Mouse (Mus musculus): Measurements from ENCODE around the gene Xpr1. TPM values are rescaled to one million over a fixed set of nuclear protein-coding genes. Genes with fewer than 3 reads are reported as not detected.

Gene Xpr1
- polyA plus RNA-seq, 1 experiment from 2014 or later, result 6.7 TPM

DNA sequence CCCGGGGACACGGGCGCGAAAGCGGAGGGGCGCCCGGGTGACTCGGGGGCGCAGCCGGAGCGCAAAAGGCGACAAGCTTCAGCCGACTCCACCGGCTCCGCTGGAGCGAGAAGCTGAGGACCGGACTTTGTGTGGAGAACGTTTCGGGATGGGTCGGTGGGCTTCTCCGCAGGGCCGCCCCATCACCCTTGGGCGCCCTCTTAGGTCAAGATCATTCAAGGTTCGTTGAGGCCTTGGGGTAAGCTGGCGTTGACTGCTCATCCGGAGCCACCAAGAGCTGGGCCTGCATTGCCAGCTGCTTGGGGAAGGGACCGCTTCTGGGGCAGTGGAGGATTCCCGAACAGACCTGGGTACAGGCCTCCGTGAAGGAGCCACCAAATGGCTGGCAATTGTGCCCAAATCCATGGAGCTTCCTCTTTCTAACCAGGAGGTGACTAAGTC lies 172.4 kb downstream of the Xpr1 start:
- Histone ChIP-seq H3K4me3 (peak overlapping the region; percentile 53), H3K4me2 (peak overlapping the region; percentile 73), H3K9me3 (replicated peaks) (no peaks in the 10 kb centered on the region), H3K9ac (peak overlapping the region; percentile 45; the same call in 1 of the 2 replicates), H3K4me1 (peaks cover 11% of the 10 kb centered on the region; the same call in 1 of the 2 replicates), H3K27me3 (replicated peaks) (peaks cover 94% of the 10 kb centered on the region), H3K36me3 (no peaks in the 10 kb centered on the region), H3K27ac (no peak overlapping the region)
- WGBS (ENCODE audit: insufficient replicate concordance), result 6% methylated on average over 29 of the region's 29 CpGs
- ATAC-seq, result no peak

DNA sequence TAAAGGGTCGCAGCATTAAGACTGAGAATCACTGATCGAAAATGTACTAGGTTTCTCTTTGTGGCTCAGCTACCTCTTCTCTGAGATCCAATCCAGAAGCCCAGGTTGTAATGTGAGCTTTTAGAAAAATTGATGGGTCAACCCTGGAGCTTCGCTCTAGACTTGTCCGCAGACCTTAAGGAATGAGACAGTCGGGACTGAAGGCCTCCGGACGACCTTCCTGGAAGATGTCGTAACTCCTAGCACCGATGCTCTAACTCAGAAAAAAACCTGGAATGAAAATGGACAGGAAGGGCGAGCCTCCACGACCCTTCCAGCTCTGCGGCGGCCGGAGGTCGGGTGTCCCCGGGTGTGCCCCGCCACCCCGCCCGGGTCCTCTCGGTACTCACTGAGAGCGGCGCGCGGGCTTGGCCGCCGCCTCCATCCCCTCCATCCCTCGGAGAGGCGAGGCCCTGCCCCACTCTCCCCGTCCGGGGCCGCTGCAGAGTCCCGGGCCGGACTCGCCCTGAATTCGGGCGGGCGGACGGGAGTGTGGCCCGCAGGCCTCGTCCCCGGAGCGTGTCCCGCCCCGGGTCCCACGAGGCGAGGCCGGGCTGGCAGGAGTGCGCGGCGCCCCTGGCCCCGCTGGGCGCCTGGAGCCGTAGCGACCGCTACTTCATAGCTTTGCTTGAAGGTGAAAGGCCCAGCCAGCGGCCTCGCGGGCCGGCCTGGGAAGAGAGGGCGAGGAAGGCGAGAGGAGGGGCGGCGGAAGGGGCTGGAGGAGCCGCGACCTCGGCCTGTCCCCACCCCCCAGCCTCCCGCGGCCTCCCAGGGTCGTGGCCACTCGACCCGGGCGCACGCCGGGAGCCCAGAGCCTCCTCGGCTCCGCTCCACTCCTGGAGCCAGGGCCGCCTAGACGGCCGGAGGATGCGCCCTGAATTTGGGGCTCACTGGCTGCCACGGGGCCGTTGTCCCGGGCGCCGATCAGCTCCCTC lies 173.1 kb downstream of the Xpr1 start, which contains the start of gene BC034090:
BC034090 (minus strand) TSS at position 648 of the 974 bp plus-strand sequence.
- WGBS (ENCODE audit: insufficient replicate concordance), result 2% methylated on average over 83 of the region's 85 CpGs
- peak within 1 kb of the TSS; percentile 53 for H3K4me3 ChIP-seq
- H3K4me2 ChIP-seq, result peak within 1 kb of the TSS; percentile 73
- H3K36me3 ChIP-seq, result no peaks in the 10 kb centered on the region
- peaks cover 11% of the 10 kb centered on the region; the same call in 1 of the 2 replicates for H3K4me1 ChIP-seq
- H3K9ac ChIP-seq, result peak within 1 kb of the TSS; percentile 45
- ATAC-seq, result peak; percentile 58
- H3K27me3 ChIP-seq (replicated peaks), result peaks cover 87% of the 10 kb centered on the region
- no peaks in the 10 kb centered on the region for H3K9me3 ChIP-seq (replicated peaks)
- H3K27ac ChIP-seq, result no peak within 1 kb of the TSS

- ATAC-seq, result no peak
- peaks cover 11% of the 10 kb centered on the region; the same call in 1 of the 2 replicates for H3K4me1 ChIP-seq
- no peak overlapping the region for H3K4me2 ChIP-seq
- no peak overlapping the region for H3K4me3 ChIP-seq
- 46% methylated on average over 1 of the region's 1 CpGs for WGBS (ENCODE audit: insufficient replicate concordance)
- H3K27me3 ChIP-seq (replicated peaks), result peaks cover 76% of the 10 kb centered on the region
- no peaks in the 10 kb centered on the region for H3K9me3 ChIP-seq (replicated peaks)
- H3K9ac ChIP-seq, result no peak overlapping the region
- H3K36me3 ChIP-seq, result no peaks in the 10 kb centered on the region
- no peak overlapping the region for H3K27ac ChIP-seq
These were observed 174.8 kb downstream of the Xpr1 start for GRCm38 (mm10) chr1:155242488-155242745.

GRCm38 (mm10) chr1:155241701-155242487 lies 175.3 kb downstream of the Xpr1 start:
- no peak overlapping the region for H3K4me2 ChIP-seq
- H3K27me3 ChIP-seq (replicated peaks), result peaks cover 74% of the 10 kb centered on the region
- WGBS (ENCODE audit: insufficient replicate concordance), result 67% methylated on average over 12 of the region's 12 CpGs

GRCm38 (mm10) chr1:155239962-155240717 lies 177.1 kb downstream of the Xpr1 start:
- whole genome bisulfite sequencing (ENCODE audit: insufficient replicate concordance), result 62% methylated on average over 6 of the region's 6 CpGs
- Histone ChIP-seq H3K4me1 (peaks cover 14% of the 10 kb centered on the region; the same call in 1 of the 2 replicates), H3K36me3 (no peaks in the 10 kb centered on the region), H3K9me3 (replicated peaks) (no peaks in the 10 kb centered on the region), H3K27me3 (replicated peaks) (peaks cover 63% of the 10 kb centered on the region), H3K27ac (no peak overlapping the region), H3K4me3 (no peak overlapping the region), H3K9ac (no peak overlapping the region), H3K4me2 (no peak overlapping the region)
- no peak for ATAC-seq

More at GRCm38 (mm10) chr1:155241701-155242487, 175.3 kb downstream of the Xpr1 start:
- no peak for ATAC-seq
- Histone ChIP-seq H3K36me3 (no peaks in the 10 kb centered on the region), H3K9me3 (replicated peaks) (no peaks in the 10 kb centered on the region), H3K9ac (no peak overlapping the region), H3K27ac (no peak overlapping the region), H3K4me3 (no peak overlapping the region), H3K4me1 (peaks cover 11% of the 10 kb centered on the region; the same call in 1 of the 2 replicates)

DNA sequence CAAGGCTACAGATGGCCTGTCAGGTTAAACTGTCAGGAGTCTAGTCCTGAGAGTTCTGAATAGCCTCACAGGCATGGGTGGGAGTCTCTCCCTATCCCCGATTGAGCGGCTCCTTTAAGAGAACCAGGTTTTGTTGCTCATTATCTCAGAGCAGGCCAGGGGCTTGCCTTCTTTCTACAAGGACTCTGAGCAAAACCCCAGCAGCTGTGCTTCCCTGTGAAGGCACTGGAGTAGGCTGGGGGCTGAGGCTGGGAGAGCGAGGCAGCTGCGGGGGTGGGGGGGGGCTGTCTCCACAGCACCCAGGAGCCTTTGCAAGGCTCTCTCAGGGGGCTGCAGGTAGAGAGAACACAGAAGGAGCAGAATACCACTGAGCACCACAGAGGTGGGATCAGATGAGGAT lies 178.0 kb downstream of the Xpr1 start:
- ATAC-seq, result no peak
- H3K9me3 ChIP-seq (replicated peaks), result no peaks in the 10 kb centered on the region
- H3K27ac ChIP-seq, result no peak overlapping the region
- WGBS (ENCODE audit: insufficient replicate concordance), result 77% methylated on average over 4 of the region's 4 CpGs
- no peak overlapping the region for H3K4me2 ChIP-seq
- peaks cover 8% of the 10 kb centered on the region; the same call in 1 of the 2 replicates for H3K4me1 ChIP-seq
- peaks cover 55% of the 10 kb centered on the region for H3K27me3 ChIP-seq (replicated peaks)
- no peak overlapping the region for H3K9ac ChIP-seq
- no peaks in the 10 kb centered on the region for H3K36me3 ChIP-seq
- no peak overlapping the region for H3K4me3 ChIP-seq

DNA sequence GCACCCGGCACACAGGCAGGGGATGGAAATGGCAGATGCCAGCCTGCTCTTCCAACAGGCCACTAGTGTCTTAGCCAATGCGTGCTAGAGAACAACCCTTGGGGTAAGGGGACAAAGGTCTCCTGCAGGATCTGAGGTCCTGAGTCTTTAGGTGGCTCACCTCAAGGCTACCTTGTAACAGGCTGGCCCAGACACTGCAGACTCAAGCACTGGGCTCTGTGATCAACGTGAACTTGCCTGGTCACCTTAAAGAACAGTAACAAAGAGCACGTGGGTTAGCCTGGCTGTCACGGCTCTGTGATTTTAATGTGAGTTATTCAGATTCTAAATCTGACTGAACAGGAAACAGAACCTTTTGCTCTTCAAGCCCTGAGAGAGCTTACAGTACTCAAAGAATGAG lies 179.1 kb downstream of the Xpr1 start:
- no peak for ATAC-seq
- Histone ChIP-seq H3K9me3 (replicated peaks) (no peaks in the 10 kb centered on the region), H3K27ac (no peak overlapping the region), H3K9ac (no peak overlapping the region), H3K4me3 (no peak overlapping the region), H3K4me1 (peaks cover 7% of the 10 kb centered on the region; the same call in 1 of the 2 replicates), H3K27me3 (replicated peaks) (peaks cover 46% of the 10 kb centered on the region), H3K36me3 (no peaks in the 10 kb centered on the region), H3K4me2 (no peak overlapping the region)
- WGBS (ENCODE audit: insufficient replicate concordance), result 76% methylated on average over 5 of the region's 5 CpGs

DNA sequence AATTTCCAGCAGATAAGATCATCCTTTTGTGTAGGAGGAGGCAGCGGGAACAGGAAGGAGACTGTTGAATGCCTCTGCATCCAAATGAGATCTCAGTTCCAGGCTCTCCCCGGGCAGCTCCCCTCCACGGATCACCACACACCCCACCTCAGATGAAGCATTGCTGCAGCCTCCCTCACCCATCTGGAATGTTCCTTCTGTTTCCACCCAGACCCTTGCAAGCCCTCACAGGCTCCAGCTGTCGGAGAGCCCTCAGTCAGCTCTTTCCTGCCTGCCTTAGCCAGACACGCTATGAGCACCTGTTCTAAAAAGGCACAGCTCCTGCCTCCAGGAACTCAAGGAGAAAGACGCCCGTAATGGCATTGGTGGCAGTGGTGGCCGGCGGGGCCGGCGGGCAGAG lies 179.8 kb downstream of the Xpr1 start:
- Histone ChIP-seq H3K9me3 (replicated peaks) (no peaks in the 10 kb centered on the region), H3K4me2 (no peak overlapping the region), H3K27ac (no peak overlapping the region), H3K27me3 (replicated peaks) (peaks cover 40% of the 10 kb centered on the region), H3K4me1 (peaks cover 8% of the 10 kb centered on the region; the same call in 1 of the 2 replicates), H3K4me3 (no peak overlapping the region), H3K36me3 (no peaks in the 10 kb centered on the region), H3K9ac (no peak overlapping the region)
- no peak for ATAC-seq
- 66% methylated on average over 11 of the region's 11 CpGs for WGBS (ENCODE audit: insufficient replicate concordance)

DNA sequence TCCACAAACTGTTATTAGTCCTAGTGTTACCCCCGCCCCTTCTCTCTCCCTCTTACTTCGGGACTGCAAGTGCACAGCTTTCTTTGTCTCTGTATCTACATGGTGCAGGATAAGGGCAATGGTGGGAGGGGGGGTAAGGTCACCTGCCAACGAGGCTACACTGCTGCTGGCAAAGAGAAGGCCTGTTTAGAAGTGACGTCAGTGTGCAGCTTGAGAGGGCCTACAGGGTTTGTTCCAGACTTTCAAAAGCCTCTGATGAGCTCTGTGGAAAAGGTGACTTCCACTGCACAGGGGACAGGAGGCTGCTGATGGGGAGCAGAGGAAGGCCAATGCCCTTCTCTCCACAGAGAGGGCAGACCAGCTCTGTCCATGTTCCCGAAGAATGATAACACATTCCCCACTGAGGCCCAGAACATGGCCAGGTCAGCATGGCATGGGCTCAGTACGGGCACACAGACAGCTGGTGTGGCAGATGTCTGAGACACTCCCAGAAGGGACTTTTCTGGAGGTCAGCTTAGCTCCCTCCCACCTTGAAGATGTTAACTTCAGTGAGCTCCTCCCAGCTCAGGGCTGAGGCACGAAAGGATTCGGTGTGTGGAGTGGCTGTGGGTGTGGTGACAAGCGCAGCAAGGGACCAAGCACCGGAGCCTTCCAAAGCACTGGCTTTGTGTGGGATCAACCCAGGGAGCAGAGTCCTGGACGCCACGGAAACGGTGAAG lies 180.8 kb downstream of the Xpr1 start:
- Histone ChIP-seq H3K4me2 (no peak overlapping the region), H3K9me3 (replicated peaks) (no peaks in the 10 kb centered on the region), H3K27ac (no peak overlapping the region), H3K36me3 (no peaks in the 10 kb centered on the region), H3K27me3 (replicated peaks) (peaks cover 31% of the 10 kb centered on the region), H3K4me1 (peaks cover 11% of the 10 kb centered on the region; the same call in 1 of the 2 replicates), H3K9ac (no peak overlapping the region), H3K4me3 (no peak overlapping the region)
- ATAC-seq, result no peak
- WGBS (ENCODE audit: insufficient replicate concordance), result 66% methylated on average over 13 of the region's 13 CpGs

DNA sequence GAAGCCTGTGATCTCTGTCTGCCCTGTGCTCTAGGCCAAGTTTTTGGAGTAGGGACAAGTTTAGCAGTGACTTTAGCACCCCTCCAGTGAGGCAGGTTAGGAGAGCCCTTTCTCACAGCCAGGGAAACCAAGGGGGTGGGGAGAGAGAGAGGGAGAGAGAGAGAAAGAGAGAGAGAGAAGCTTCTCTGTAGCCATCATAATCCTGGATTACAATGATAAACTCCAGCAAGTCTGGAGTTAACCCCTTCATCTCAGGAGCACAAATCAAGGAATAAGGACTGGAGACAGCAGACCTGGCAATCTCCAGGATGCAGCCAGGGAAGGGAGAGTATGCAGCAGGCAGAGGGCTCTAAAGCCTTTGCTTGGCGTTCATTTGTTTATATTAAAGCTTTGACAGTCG lies 181.6 kb downstream of the Xpr1 start:
- H3K27ac ChIP-seq, result no peak overlapping the region
- peaks cover 11% of the 10 kb centered on the region; the same call in 1 of the 2 replicates for H3K4me1 ChIP-seq
- H3K4me2 ChIP-seq, result no peak overlapping the region
- H3K27me3 ChIP-seq (replicated peaks), result peaks cover 23% of the 10 kb centered on the region
- H3K4me3 ChIP-seq, result no peak overlapping the region
- H3K36me3 ChIP-seq, result no peaks in the 10 kb centered on the region
- H3K9ac ChIP-seq, result no peak overlapping the region
- no peak for ATAC-seq
- 35% methylated on average over 2 of the region's 2 CpGs for WGBS (ENCODE audit: insufficient replicate concordance)
- H3K9me3 ChIP-seq (replicated peaks), result no peaks in the 10 kb centered on the region
